Comparison of ENCODE assay signal across 8 mouse cellular contexts in the genomic region with DNA sequence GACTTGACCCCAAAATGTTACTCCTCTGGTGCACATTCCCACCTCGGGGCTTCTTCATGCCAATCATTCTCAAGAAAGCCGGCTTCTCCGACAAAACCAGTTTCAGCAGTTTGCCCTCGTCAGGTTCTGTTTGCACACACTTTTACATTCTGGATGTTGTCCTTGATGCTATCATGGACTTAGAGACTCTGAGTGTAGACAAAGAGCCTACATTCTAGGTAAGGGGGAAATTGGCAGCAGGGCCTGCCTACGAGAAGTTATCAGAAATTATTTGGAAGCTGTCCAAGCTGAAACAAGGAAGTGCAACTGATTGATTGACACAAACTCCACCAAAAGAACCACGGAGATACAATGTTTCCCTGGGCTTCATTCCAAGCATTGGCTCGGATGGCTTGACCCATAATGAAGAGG. TPM values are rescaled to one million over a fixed set of nuclear protein-coding genes. Genes with fewer than 3 reads are reported as not detected.
A peak's percentile ranks its signal among the peaks of the same experiment; 100 is the strongest.
DNase-seq lines count a peak whose midpoint lies in the region; TF ChIP-seq lines count a peak whose summit lies in the region.

No protein-coding gene starts in this region.

- peak overlapping the region; percentile 87 for H3K27ac ChIP-seq in bone marrow macrophage, adult 2 months (ENCODE audit: insufficient read depth, low read depth, low read length)
- H3K27ac ChIP-seq in layer of hippocampus, adult 2 months: no peak overlapping the region

- intact Hi-C loops in left cerebral cortex, postnatal 36 days (cut with DNase I): no loop called here

- no peak for TF ChIP-seq POLR2A in bone marrow macrophage, adult 2 months (IDR thresholded peaks at IDR 0.05; ENCODE audit: borderline replicate concordance, low read depth, low read length)

- no peak for TF ChIP-seq CTCF in bone marrow macrophage, adult 2 months (IDR thresholded peaks at IDR 0.05; ENCODE audit: low read depth, low read length)
- TF ChIP-seq CTCF in layer of hippocampus, adult 2 months (conservative IDR thresholded peaks at IDR 0.05): no peak

- DNase-seq in adrenal gland, postnatal 10 days: peak; percentile 18
- DNase-seq in adrenal gland, postnatal 14 days: no peak
- peak; percentile 40 for DNase-seq in induced T-regulatory cell, adult 2 months (ENCODE audit: low read depth)
- peak; percentile 60 for DNase-seq in lung, postnatal 25 days (ENCODE audit: low spot score)
- DNase-seq in left cerebral cortex, postnatal 36 days (ENCODE audit: low spot score in 2 of 2): no peak
- DNase-seq in thymus, adult 18-20 months: no peak
- DNase-seq in layer of hippocampus, adult 2 months (ENCODE audit: low spot score in 2 of 2): no peak

- H3K4me1 ChIP-seq in bone marrow macrophage, adult 2 months (ENCODE audit: control insufficient read depth, insufficient read depth, low read length): peaks cover 41% of the 10 kb centered on the region

- H3K4me3 ChIP-seq in bone marrow macrophage, adult 2 months (ENCODE audit: insufficient read depth, low read length): peak overlapping the region; percentile 33
- H3K4me3 ChIP-seq in layer of hippocampus, adult 2 months: no peak overlapping the region

RNA-seq across cellular contexts. Expression of gene Stk24, which starts 43.5 kb away (rescaled TPM):
- total RNA-seq in adrenal gland, postnatal 10 days (2021): 10 to 100 TPM; 82.8 to 91.1 TPM
- 93.2 and 95.8 TPM in 2 replicates for total RNA-seq in adrenal gland, postnatal 14 days (2021)
- polyA plus RNA-seq in bone marrow macrophage, adult 2 months (2012; ENCODE audit: insufficient read depth, insufficient read length, missing spikeins): 97.7 and 101 TPM in 2 replicates
- total RNA-seq in left cerebral cortex, postnatal 36 days (2021): 10 to 100 TPM; 59.9 to 60.6 TPM
- total RNA-seq in layer of hippocampus, adult 2 months (2021): 10 to 100 TPM; 66.0 to 68.1 TPM

Comparison
In these comparisons a context has a peak if more than half of its experiments do, and no peak if none do; other contexts are left out.
1. DNase-seq: peak in adrenal gland, postnatal 10 days (single experiment), induced T-regulatory cell, adult 2 months (single experiment) and lung, postnatal 25 days (single experiment); none in adrenal gland, postnatal 14 days (single experiment), left cerebral cortex, postnatal 36 days (0 of 2), thymus, adult 18-20 months (0 of 2) and layer of hippocampus, adult 2 months (0 of 2).